Mouse (Mus musculus) stomach, postnatal 0 days (tissue): ENCODE measurements around the gene Vac14.

Experiments used
- CTCF ChIP-seq: IDR thresholded peaks from 2 replicates; pipeline ENCODE4 v1.5.1; 2016; ENCODE audit warnings: antibody characterized with exemption, low read depth, mild to moderate bottlenecking, moderate library complexity
- EP300 ChIP-seq: optimal IDR thresholded peaks from 2 replicates; pipeline ENCODE3; 2016; ENCODE audit warnings: antibody characterized with exemption

GRCm38 (mm10) chr8:110662545-110662944 lies 44.2 kb downstream of the Vac14 start:
- peak; percentile 36 for TF ChIP-seq CTCF
- no peak for TF ChIP-seq EP300
